Mouse (Mus musculus) myocyte (in vitro differentiated cells): Measurements from ENCODE around the gene Plxnb1.

Source experiments
- MYOG ChIP-seq, 3 experiments: IDR thresholded peaks; one replicate each; pipeline ENCODE4 v1.6.1; 2011; ENCODE audit warnings: control low read depth in 2 of 3, low read depth in 2 of 3, mild to moderate bottlenecking in 2 of 3; ENCODE audit not compliant: insufficient read length in 2 of 3, control insufficient read depth in 1 of 3, insufficient read depth in 1 of 3
- POLR2A ChIP-seq: IDR thresholded peaks from one replicate; pipeline ENCODE4 v1.6.1; 2011; ENCODE audit warnings: low read depth, mild to moderate bottlenecking, control low read depth, moderate library complexity; ENCODE audit not compliant: insufficient read length
- TCF12 ChIP-seq: IDR thresholded peaks from one replicate; pipeline ENCODE4 v1.6.1; 2011; ENCODE audit warnings: mild to moderate bottlenecking, control low read depth; ENCODE audit not compliant: poor library complexity, insufficient read depth, severe bottlenecking
- USF1 ChIP-seq: IDR thresholded peaks from one replicate; pipeline ENCODE4 v1.6.1; 2011; ENCODE audit warnings: low read depth, mild to moderate bottlenecking, control low read depth, moderate library complexity

- TF ChIP-seq TCF12 = no peak
- TF ChIP-seq POLR2A = no peak
- TF ChIP-seq USF1 = no peak
- TF ChIP-seq MYOG (IDR thresholded peaks at IDR 0.05; ENCODE audit: control insufficient read depth in 1 of 3, insufficient read depth in 1 of 3, insufficient read length in 2 of 3, low read depth in 2 of 3) = no peak
Observed at GRCm38 (mm10) chr9:109107341-109107740, 12.2 kb downstream of the Plxnb1 start.
